Mouse (Mus musculus) macrophage (primary cell): ENCODE data around the gene Olfr507. TPM values are rescaled to one million over a fixed set of nuclear protein-coding genes. Genes with fewer than 3 reads are reported as not detected.
"Not testable (repeated sequence)": the region's sequence is repeated elsewhere in the genome, so short reads cannot be mapped to it uniquely, and the experiment has no call there.

ENCODE experiments used
- H3K27ac ChIP-seq: fragments of 350-480 bp; formaldehyde crosslinking; 2 replicates; pipeline ENCODE4 v1.9.0; 2021
- H3K36me3 ChIP-seq: fragments of 350-480 bp; formaldehyde crosslinking; 2 replicates; pipeline ENCODE4 v1.9.0; 2021; ENCODE audit errors: inconsistent target
- H3K4me3 ChIP-seq: fragments of 350-480 bp; formaldehyde crosslinking; 2 replicates; pipeline ENCODE4 v1.9.0; 2021; ENCODE audit errors: inconsistent target
- H3K79me2 ChIP-seq: fragments of 350-480 bp; formaldehyde crosslinking; 2 replicates; pipeline ENCODE4 v1.9.0; 2021; ENCODE audit errors: inconsistent target
- WGBS: methylation state at CpG from one replicate; pipeline ENCODE4 v1.1.7; 2026; ENCODE audit warnings: inconsistent platforms; ENCODE audit not compliant: missing documents; 5-methylcytosine and 5-hydroxymethylcytosine counted together
- polyA plus RNA-seq: library from polyadenylated mRNA; stranded (reverse); fragments of 250-400 nt; gene quantifications from 3 replicates; pipeline ENCODE4 v1.2.4, GENCODE M21; 2018; ENCODE audit warnings: inconsistent platforms
- total RNA-seq, 78 experiments: library from RNA; depleted of rRNA; stranded (reverse); fragments of 250-400 nt; gene quantifications; 1 replicate in 9 of 78; 2 replicates in 24 of 78; 3 replicates in 43 of 78; 4 replicates in 2 of 78; pipeline ENCODE4 v1.2.4; 2018; ENCODE audit warnings: inconsistent platforms in 56 of 78

Olfr507 gene
- not detected for total RNA-seq (2018; cell fraction: chromatin; rRNA removed)
- total RNA-seq (2018; cell fraction: cytosol; rRNA removed): not detected
- not detected for total RNA-seq (2018; cell fraction: nucleus; rRNA removed)
- not detected in 3 replicates for polyA plus RNA-seq

DNA sequence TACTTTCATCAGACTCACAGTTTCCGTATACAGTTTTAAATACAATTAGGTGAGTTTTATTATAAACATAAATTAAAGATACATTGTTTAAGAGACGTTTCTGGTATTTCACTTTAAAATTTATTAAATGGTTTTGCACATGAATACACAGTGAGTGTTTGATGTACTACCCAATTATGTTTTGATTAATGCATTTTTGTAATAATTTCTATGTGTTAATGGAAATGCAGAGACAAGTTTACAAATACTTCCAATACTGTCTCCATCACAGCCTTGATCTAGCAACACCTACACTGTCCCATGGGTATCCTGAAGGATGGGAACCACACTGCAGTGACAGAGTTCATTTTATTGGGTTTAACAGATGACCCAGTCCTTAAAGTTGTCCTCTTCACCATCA lies at the start of gene Olfr507:
Olfr507 (plus strand) TSS at position 301 of the 400 bp plus-strand sequence.
- H3K4me3 ChIP-seq: no peak within 1 kb of the TSS
- no peaks in the 10 kb centered on the region for H3K36me3 ChIP-seq
- no peak within 1 kb of the TSS for H3K27ac ChIP-seq
- no peaks in the 10 kb centered on the region for H3K79me2 ChIP-seq
- 86% methylated on average over 2 of the region's 2 CpGs for WGBS

- H3K36me3 ChIP-seq: no peaks in the 10 kb centered on the region
- no peak overlapping the region for H3K4me3 ChIP-seq
- H3K79me2 ChIP-seq: no peaks in the 10 kb centered on the region
- 94% methylated on average over 1 of the region's 1 CpGs for WGBS
- H3K27ac ChIP-seq: no peak overlapping the region
These were observed 31.8 kb upstream of the Olfr507 start for GRCm38 (mm10) chr7:108589797-108590196.

DNA sequence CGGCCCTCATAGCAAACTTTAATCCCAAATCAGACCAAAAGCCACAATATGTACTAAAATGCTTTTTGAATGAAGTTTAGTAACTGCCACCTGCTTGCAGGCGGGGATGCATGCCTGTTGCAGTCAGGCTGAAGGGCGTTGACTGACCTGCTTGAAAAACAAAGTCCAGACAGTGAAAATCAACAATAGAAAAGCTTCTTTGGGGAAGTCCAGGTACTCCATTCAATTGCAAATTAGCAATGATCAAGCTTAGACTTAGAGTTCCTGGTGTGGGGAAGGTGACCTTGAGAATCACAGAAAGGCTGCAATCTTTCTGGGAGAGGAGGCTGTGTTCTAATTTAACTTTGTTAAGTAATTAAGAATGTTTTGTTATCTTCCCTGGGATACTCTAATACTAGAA lies 19.7 kb upstream of the Olfr507 start:
- 64% methylated on average over 3 of the region's 3 CpGs for WGBS
- not testable (repeated sequence) for H3K36me3 ChIP-seq, H3K4me3 ChIP-seq, H3K27ac ChIP-seq, H3K79me2 ChIP-seq

- no peak within 1 kb of the TSS for H3K27ac ChIP-seq
- no peaks in the 10 kb centered on the region for H3K36me3 ChIP-seq
- H3K79me2 ChIP-seq: no peaks in the 10 kb centered on the region
- H3K4me3 ChIP-seq: no peak within 1 kb of the TSS
These were observed 11.1 kb upstream of the Olfr507 start, which contains the start of gene Olfr506 for GRCm38 (mm10) chr7:108610487-108610886. TSS of gene Olfr506 (plus strand) at chr7:108610787.

- no peaks in the 10 kb centered on the region for H3K36me3 ChIP-seq
- no peak overlapping the region for H3K27ac ChIP-seq
- WGBS: 85% methylated on average over 2 of the region's 2 CpGs
- no peak overlapping the region for H3K4me3 ChIP-seq
- no peaks in the 10 kb centered on the region for H3K79me2 ChIP-seq
These were observed 7.5 kb upstream of the Olfr507 start for GRCm38 (mm10) chr7:108614110-108614509.

DNA sequence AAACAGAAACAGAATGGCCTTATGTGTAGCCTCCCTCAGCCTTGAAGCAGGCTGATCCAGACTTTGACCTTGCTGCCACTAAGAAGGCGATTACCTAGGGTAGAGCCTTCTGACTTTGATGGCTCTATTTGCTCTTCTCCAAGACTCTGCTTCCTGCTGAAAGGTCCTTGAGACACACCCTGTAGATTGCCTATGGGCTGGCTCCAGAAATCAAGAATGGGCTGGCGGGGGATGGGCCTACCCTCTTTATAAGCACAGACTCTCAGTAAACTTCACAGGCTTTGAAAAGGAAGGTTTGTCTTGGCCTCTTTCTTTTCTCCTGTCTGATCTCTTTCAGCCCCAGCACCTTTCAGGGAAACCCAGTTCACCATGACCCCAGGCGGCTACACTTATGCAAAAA lies 4.8 kb upstream of the Olfr507 start:
- WGBS: 56% methylated on average over 3 of the region's 3 CpGs
- not testable (repeated sequence) for H3K27ac ChIP-seq, H3K79me2 ChIP-seq, H3K4me3 ChIP-seq, H3K36me3 ChIP-seq

DNA sequence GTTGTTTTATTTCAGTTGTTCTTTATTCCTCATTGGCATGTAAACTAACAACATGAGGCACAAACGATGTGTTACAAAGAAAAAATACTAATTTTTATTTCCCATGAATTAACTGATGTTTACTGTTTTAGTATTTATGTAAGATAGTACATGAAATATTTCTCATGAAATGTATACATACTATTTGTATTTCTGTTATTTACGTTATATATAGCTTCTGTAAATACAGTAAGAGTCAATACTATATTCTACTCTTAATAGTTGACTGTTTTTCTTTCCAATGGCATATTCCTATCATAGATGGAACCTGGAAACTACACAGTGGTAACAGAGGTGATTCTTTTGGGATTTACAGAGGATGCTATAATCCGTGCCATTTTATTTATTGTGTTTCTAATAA lies 8.1 kb downstream of the Olfr507 start, which contains the start of gene Olfr508:
Olfr508 (plus strand) TSS at position 301 of the 400 bp plus-strand sequence.
- Histone ChIP-seq H3K79me2 (no peaks in the 10 kb centered on the region), H3K4me3 (no peak within 1 kb of the TSS), H3K27ac (no peak within 1 kb of the TSS), H3K36me3 (no peaks in the 10 kb centered on the region)
- 87% methylated on average over 3 of the region's 3 CpGs for WGBS

GRCm38 (mm10) chr7:108651806-108652205 lies 30.2 kb downstream of the Olfr507 start, which contains the start of gene Olfr509:
TSS of gene Olfr509 (minus strand) at chr7:108651906.
- H3K27ac ChIP-seq: no peak within 1 kb of the TSS
- no peak within 1 kb of the TSS for H3K4me3 ChIP-seq
- no peaks in the 10 kb centered on the region for H3K79me2 ChIP-seq
- no peaks in the 10 kb centered on the region for H3K36me3 ChIP-seq

GRCm38 (mm10) chr7:108662419-108662818 lies 40.8 kb downstream of the Olfr507 start:
- Histone ChIP-seq H3K36me3 (no peaks in the 10 kb centered on the region), H3K27ac (no peak overlapping the region), H3K79me2 (no peaks in the 10 kb centered on the region), H3K4me3 (no peak overlapping the region)
- 90% methylated on average over 3 of the region's 3 CpGs for WGBS

DNA sequence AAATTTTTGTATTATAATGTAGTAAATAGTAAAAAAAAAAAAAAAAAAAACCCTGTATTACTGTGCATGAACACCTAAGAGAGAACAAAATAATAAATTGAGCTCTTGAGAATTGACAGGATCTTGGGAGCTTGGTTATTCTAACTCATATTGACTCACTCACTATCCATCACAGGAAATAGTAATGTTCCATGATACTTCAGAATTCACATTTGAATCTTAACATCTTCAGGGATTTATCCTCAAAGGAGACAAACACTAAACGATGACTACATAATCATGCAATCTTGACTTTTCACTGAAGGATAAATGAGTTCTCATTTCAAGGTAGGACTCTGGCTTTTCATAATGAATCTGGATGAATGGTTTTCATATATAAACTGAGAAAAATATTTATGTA lies 44.5 kb downstream of the Olfr507 start, which contains the start of gene Olfr510:
Olfr510 (plus strand) TSS at position 301 of the 400 bp plus-strand sequence.
- 80% methylated on average over 1 of the region's 1 CpGs for WGBS
- no peak within 1 kb of the TSS for H3K27ac ChIP-seq
- H3K4me3 ChIP-seq: no peak within 1 kb of the TSS
- H3K36me3 ChIP-seq: no peaks in the 10 kb centered on the region
- H3K79me2 ChIP-seq: no peaks in the 10 kb centered on the region

- H3K27ac ChIP-seq: no peak overlapping the region
- 83% methylated on average over 1 of the region's 1 CpGs for WGBS
- H3K79me2 ChIP-seq: no peaks in the 10 kb centered on the region
- H3K36me3 ChIP-seq: no peaks in the 10 kb centered on the region
- no peak overlapping the region for H3K4me3 ChIP-seq
These were observed 49.4 kb downstream of the Olfr507 start for GRCm38 (mm10) chr7:108671058-108671457.

Other genes starting within 250 kb of the Olfr507 start
- not detected in 3 replicates for gene Olfr495, start 228.6 kb upstream of the Olfr507 start, polyA plus RNA-seq
- gene Olfr497, start 201.4 kb upstream of the Olfr507 start, polyA plus RNA-seq: not detected in 3 replicates
- gene Olfr498, start 156.5 kb upstream of the Olfr507 start, polyA plus RNA-seq: not detected in 3 replicates
- gene Olfr502, start 96.7 kb upstream of the Olfr507 start, polyA plus RNA-seq: not detected in 3 replicates
- not detected in 3 replicates for gene Olfr503, start 77.3 kb upstream of the Olfr507 start, polyA plus RNA-seq
- not detected in 3 replicates for gene Olfr504, start 56.0 kb upstream of the Olfr507 start, polyA plus RNA-seq
- gene Olfr506, start 11.0 kb upstream of the Olfr507 start, polyA plus RNA-seq: not detected in 3 replicates
- gene Olfr508, start 8.2 kb downstream of the Olfr507 start, polyA plus RNA-seq: not detected in 3 replicates
- not detected in 3 replicates for gene Olfr509, start 30.1 kb downstream of the Olfr507 start, polyA plus RNA-seq
- not detected in 3 replicates for gene Olfr510, start 44.6 kb downstream of the Olfr507 start, polyA plus RNA-seq
- not detected in 3 replicates for gene Olfr512, start 91.5 kb downstream of the Olfr507 start, polyA plus RNA-seq
- gene Olfr513, start 129.2 kb downstream of the Olfr507 start, polyA plus RNA-seq: not detected in 3 replicates
- gene Olfr514, start 204.2 kb downstream of the Olfr507 start, polyA plus RNA-seq: not detected in 3 replicates
- gene Olfr516, start 228.7 kb downstream of the Olfr507 start, polyA plus RNA-seq: not detected in 3 replicates